Mouse (Mus musculus) layer of hippocampus, adult 18-20 months (tissue): ENCODE data around the gene Crnn. TPM values are rescaled to one million over a fixed set of nuclear protein-coding genes. Genes with fewer than 3 reads are reported as not detected.

ENCODE experiments used
- DNase-seq, 2 experiments: peaks; one replicate each; pipeline ENCODE4 v3.0.0; 2022; ENCODE audit warnings: low spot score in 2 of 2
- long read RNA-seq: library from polyadenylated mRNA; stranded (forward); transcript quantifications from one replicate; pipeline ENCODE4 v2.0.0, GENCODE M21; 2021
- total RNA-seq, 2 experiments: library from RNA; stranded (reverse); gene quantifications; 2 replicates each; pipeline ENCODE4 v1.2.3; 2021

Gene Crnn
- not detected for total RNA-seq
- long read RNA-seq, result 0 reads

DNA sequence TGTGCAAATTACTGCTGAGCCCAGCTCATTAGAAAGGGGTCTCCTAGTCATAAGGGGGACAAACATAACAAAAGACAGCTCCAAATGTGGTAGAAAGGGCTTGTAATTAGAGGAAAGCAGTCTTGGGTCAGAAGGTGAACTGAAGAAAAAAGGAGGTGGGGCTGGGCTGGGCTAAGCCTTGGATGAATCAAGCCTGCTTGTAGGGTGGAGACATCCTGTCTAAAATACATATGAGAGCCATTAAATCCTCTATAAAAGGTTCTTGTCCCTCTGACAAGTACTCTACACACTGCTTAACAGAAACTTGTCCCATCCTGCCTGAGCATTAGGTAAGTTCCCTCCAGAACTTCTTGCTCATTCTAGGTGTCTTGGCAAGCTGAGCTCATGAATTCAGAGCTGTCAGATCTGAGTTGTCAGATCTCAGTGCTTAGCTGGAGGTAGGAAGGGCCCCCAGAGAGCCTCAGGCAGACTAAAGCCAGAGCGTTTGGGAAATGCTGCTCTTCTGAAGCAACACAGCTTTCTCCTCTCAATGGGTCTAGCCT lies at the start of gene Crnn:
Gene Crnn (plus strand): TSS at position 278 of the 542 bp plus-strand sequence.
- no peak for DNase-seq

DNA sequence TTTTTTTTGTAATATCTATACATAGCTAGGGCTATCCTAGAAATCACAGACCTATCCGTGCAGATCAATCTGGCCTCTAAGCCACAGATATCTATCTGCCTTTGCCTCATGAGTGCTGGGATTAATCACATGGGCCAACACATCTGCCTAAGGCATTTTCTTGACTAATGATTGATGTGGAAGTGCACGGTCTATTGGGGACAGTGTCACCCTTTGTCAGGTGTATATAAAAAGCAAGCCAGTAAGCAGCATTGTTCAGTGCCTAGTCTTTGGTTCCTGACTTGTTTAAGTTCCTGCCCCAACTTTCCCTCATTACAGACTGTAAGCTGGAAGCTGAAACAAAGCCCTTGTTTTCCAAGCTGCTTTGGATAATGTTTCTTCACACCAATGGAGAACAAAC lies 48.1 kb upstream of the Crnn start:
- no peak for DNase-seq

DNA sequence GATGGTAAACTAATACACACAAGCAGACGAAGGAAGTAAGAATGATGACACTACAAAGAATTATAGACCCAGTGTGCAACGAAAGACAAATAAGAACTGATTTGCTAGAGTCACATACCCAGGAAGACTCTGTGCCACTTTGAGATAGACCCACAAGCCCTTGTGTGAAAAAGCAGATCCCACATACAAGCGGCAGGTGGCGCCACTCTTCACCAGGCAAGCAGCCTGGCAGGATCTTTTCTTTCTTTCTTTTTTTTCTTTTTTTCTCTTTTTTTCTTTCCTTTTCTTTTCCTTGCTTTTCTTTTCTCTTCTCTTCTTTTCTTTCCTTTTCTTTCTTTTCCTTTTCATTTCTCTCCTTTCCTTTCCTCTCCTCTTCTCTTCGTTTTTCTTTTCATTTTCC lies 32.9 kb upstream of the Crnn start:
- peak in 1 of 2 experiments; percentile 10 for DNase-seq

DNA sequence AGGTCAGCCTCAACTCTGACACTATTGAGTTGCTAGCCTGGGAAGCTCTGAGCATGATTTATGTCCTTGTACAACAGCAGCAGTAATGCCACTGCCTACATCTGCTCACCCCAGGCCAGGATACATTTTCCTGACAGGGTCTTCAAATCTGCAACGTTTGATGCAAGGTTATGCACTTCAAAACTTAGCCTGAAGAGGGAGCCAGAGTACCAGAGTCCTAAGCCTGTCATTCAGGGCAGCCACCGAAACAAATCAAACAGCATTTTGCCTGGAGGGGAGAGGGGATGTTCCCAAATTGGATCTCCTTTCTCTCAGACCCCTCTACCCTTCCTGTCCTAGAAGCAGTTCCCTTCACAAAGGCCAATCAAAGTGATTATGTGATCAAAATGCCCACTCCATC lies 30.1 kb upstream of the Crnn start:
- DNase-seq, result peak; percentile 25 to 73

DNA sequence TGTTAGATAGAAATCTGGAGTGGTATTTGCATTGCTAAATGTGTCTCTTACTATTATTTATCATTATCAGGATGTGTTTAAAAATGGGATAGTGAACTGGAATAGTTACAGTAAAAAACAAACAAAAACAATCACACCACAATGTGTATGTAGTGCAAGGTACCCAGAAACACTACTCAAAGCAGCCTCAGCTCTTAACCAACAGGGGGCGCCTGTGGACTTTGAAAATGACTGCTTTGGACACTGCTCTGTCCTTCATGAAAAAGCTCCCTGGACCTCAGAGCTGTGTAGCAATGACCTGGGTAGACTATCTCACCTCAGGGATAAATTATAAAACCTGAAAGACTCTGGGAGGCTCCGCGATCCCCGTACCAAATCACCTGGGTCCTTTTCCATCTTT lies 25.5 kb upstream of the Crnn start:
- DNase-seq, result no peak

DNA sequence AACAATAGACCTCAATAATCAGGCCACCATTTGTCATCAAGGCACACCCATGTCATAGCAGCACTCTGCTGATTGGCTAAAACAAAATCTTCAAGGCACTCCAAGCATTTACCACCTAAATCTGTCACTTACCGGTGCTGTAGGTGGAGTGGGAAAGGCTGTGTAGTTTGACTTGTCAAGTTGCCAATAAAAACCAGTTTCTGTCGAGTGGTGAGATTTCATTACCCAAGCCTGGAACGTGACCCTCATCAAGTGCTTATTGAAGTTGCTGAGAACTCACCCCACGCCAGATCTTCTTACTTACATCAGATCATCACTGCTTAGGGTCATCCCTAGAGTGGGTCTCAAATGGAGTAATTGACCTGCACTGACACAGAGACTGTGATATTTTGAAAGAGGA lies 16.5 kb upstream of the Crnn start:
- no peak for DNase-seq

DNA sequence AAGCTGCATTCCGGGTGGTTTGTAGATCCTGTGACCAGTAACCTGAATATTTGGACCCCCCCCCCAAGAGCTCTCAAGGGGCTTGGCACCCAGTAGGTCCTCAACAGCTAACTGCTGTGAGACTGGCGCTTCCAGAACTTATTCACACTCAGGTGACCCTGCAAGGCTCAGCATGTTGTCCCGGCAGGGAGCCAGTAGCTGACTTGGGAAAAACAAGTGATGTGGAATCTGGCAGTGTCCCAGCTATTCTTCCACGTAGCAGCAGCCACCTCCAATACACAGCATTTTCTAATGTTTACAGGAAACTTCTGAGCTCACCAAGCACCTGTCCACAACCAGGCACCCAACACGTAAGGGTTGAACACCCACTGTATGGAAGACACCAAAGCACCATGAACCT lies 15.5 kb upstream of the Crnn start:
- DNase-seq, result no peak

DNA sequence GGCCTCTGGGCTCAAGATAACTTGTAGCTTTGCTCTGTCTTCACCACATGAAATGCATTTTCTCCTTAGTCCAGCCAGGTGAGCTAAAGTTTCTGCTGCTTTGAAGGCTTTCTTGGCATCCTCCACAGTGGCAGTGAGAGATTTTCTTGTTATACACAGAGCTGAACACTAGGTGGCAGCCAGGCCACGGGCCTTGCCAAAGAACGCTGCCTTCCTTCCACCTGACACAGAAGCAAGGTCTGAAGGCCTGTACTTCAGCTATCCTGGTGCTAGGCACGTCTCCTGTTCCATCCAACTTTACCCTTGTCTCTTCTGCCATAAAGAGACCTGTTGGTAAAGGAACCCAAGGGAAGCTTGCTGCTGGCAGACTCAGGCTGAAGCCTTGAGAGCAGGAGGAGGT lies 14.1 kb upstream of the Crnn start:
- peak; percentile 21 to 67 for DNase-seq

DNA sequence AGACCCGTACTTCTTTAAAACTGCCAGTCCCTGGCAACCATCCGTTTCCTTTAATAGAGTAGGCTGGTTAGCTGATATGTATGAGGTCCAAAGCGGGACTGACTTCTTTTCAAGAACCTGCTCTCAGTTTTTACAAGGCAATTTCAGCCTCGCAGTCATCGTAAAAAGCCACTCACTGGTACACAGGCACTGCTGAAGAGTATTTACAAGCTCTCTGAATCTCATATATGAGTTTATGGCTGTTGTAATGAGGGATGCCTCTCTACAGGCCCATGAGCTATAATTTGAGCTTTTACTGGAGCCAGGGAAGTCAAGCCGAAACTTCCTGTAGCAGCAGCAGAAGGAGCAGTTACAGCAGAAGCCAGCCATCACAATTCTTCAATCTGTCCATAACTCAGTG lies 17.9 kb downstream of the Crnn start:
- DNase-seq, result no peak

DNA sequence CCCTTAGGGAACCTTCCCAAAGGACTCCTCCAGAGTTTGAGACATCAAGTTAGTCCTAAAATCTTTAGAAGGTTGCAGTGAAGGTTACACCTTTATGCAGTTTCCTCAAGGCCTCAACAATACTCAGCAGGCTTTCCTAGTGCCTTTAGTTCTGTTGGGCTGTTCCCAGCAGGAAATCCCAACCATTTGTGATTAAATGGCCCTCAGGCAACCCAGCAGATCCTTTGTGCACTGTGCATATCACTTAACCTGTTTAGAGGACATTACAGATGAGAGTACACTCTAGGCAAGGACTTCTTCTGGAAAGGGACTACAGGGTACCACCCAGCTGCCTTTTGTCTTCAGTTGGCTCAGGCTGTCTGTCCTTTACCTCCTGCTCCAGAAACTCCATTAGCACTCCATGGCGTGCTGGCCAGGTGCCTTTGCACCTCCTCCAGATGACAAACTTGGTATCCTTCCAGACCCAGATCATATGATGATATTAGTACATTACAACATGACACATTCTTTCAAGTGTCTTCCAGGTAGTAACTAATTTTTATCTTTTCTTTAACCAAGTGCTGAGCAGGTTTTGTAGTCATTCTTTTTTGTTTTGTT lies 18.5 kb downstream of the Crnn start:
- DNase-seq, result no peak

DNA sequence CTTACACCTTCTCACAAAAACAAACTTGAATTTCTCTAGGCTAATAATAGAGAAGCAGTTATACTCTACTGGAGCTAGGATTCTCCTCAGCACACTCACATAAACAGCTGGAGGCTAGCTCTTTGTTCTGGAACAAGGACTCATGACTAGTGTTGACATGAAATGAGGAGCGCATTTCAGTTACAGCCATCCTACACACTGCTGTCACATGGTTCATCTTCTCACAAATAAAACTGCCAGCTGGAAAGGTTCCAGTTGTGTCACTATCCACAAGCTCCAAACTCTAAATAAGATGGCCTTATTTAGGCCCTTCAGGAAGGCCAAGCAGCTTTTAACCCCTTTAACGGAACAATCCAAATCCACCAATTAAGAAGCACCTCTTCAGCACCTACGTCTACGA lies 36.3 kb downstream of the Crnn start:
- DNase-seq, result peak in 1 of 2 experiments; percentile 19

DNA sequence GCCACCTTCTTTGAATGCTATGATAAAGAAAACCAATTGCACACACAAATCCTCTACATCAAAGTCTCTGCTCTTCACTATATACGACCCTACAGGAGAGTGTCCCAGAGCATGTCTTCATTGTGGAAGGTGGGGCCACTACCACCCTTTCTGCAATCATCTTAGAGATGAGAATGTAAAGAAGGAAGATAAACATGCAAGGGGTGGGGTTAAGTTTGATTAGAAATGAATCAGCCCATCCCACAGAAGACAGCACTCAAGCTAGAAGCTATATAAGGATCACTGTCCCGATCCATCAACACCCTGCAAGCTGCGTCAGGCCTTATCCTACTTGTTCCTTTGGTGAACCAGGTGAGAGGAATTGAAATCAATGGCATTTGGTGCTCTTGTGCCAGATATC lies 52.4 kb downstream of the Crnn start, which contains the start of gene Flg2:
Gene Flg2 (plus strand): TSS at position 301 of the 400 bp plus-strand sequence.
- no peak for DNase-seq

Other genes starting within 250 kb of the Crnn start
- not detected for gene Lce3a, start 218.6 kb upstream of the Crnn start, total RNA-seq
- not detected for gene Lce3b, start 211.8 kb upstream of the Crnn start, total RNA-seq
- gene Lce3c, start 200.3 kb upstream of the Crnn start, total RNA-seq, result not detected
- gene Lce3d, start 187.4 kb upstream of the Crnn start, total RNA-seq, result not detected
- gene Lce3e, start 177.7 kb upstream of the Crnn start, total RNA-seq, result not detected
- gene Lce3f, start 152.6 kb upstream of the Crnn start, total RNA-seq, result not detected
- not detected for gene Crct1, start 129.1 kb upstream of the Crnn start, total RNA-seq
- not detected for gene Lce1m, start 125.7 kb upstream of the Crnn start, total RNA-seq
- not detected for gene Gm4858, start 76.0 kb upstream of the Crnn start, total RNA-seq
- gene Flg2, start 52.5 kb downstream of the Crnn start, total RNA-seq, result not detected
- not detected for gene Flg, start 128.7 kb downstream of the Crnn start, total RNA-seq
- gene Hrnr, start 175.0 kb downstream of the Crnn start, total RNA-seq, result not detected
- gene Rptn, start 248.9 kb downstream of the Crnn start, total RNA-seq, result not detected